In genomic region chr1:59636349-59636748, GRCm38 (mm10) we compare ENCODE assay signal across 21 mouse cellular contexts. TPM values are rescaled to one million over a fixed set of nuclear protein-coding genes. Genes with fewer than 3 reads are reported as not detected.
A peak's percentile ranks its signal among the peaks of the same experiment; 100 is the strongest.
DNase-seq lines count a peak whose midpoint lies in the region; ATAC-seq lines count a peak whose summit lies in the region.
"Had no signal": no experiment of that assay in that cellular context is flagged by ENCODE, and none has a peak within 500 bp of the region (broad histone marks: within the 10 kb centered on the region; RNA-seq: fewer than 3 reads in every experiment).

No protein-coding gene starts in this region.

- DNase-seq in liver, embryonic 13.5 days: no peak
- no peak for DNase-seq in adrenal gland, postnatal 36 days
- no peak for DNase-seq in left cerebral cortex, postnatal 14 days (ENCODE audit: low spot score in 2 of 2)
- DNase-seq: adrenal gland, postnatal 10 days; cerebellum, adult 11 months; cerebellum, adult 2 months; cerebellum, adult 9-11 months; cerebellum, postnatal 25 days; forebrain, postnatal 0 days; gastrocnemius, adult 2 months; gastrocnemius, postnatal 14 days had no signal

- H3K9ac ChIP-seq in liver, embryonic 12.5 days: no peak overlapping the region
- H3K9ac ChIP-seq in liver, embryonic 13.5 days: no peak overlapping the region
- no peak overlapping the region for H3K9ac ChIP-seq in liver, embryonic 16.5 days (ENCODE audit: low read depth, low read length)
- H3K9ac ChIP-seq: embryonic facial prominence, embryonic 12.5 days; embryonic facial prominence, embryonic 15.5 days; forebrain, postnatal 0 days; hindbrain, embryonic 12.5 days; hindbrain, embryonic 15.5 days had no signal

- no peaks in the 10 kb centered on the region for H3K9me3 ChIP-seq in liver, embryonic 12.5 days (replicated peaks)
- no peaks in the 10 kb centered on the region for H3K9me3 ChIP-seq in liver, embryonic 13.5 days (replicated peaks)
- no peaks in the 10 kb centered on the region for H3K9me3 ChIP-seq in liver, embryonic 16.5 days (replicated peaks; ENCODE audit: control insufficient read depth, low read length)
- H3K9me3 ChIP-seq: embryonic facial prominence, embryonic 12.5 days; embryonic facial prominence, embryonic 15.5 days; hindbrain, embryonic 12.5 days; hindbrain, embryonic 15.5 days had no signal

- 56% methylated on average over 1 of the region's 1 CpGs for WGBS in liver, embryonic 12.5 days (ENCODE audit: insufficient replicate concordance)
- WGBS in liver, embryonic 13.5 days (ENCODE audit: insufficient replicate concordance): 50% methylated on average over 1 of the region's 1 CpGs
- 34% methylated on average over 1 of the region's 1 CpGs for WGBS in liver, embryonic 16.5 days (ENCODE audit: insufficient replicate concordance)

- intact Hi-C loops in left cerebral cortex, postnatal 14 days (cut with DNase I): no loop called here

- no peaks in the 10 kb centered on the region for H3K27me3 ChIP-seq in liver, embryonic 12.5 days (replicated peaks)
- H3K27me3 ChIP-seq in liver, embryonic 13.5 days: no peaks in the 10 kb centered on the region
- H3K27me3 ChIP-seq in liver, embryonic 16.5 days (ENCODE audit: control insufficient read depth, insufficient read depth, low read depth, low read length): no peaks in the 10 kb centered on the region
- H3K27me3 ChIP-seq: embryonic facial prominence, embryonic 12.5 days; embryonic facial prominence, embryonic 15.5 days; hindbrain, embryonic 12.5 days; hindbrain, embryonic 15.5 days had no signal

- H3K4me3 ChIP-seq in liver, embryonic 12.5 days: no peak overlapping the region
- H3K4me3 ChIP-seq in liver, embryonic 13.5 days (replicated peaks): no peak overlapping the region
- no peak overlapping the region for H3K4me3 ChIP-seq in liver, embryonic 16.5 days (ENCODE audit: low read depth, low read length)
- H3K4me3 ChIP-seq: embryonic facial prominence, embryonic 12.5 days; embryonic facial prominence, embryonic 15.5 days; gastrocnemius, adult 2 months; hindbrain, embryonic 12.5 days; hindbrain, embryonic 15.5 days had no signal

- H3K4me2 ChIP-seq in liver, embryonic 12.5 days: no peak overlapping the region
- H3K4me2 ChIP-seq in liver, embryonic 13.5 days: no peak overlapping the region
- no peak overlapping the region for H3K4me2 ChIP-seq in liver, embryonic 16.5 days (ENCODE audit: low read depth, low read length)
- H3K4me2 ChIP-seq: embryonic facial prominence, embryonic 12.5 days; embryonic facial prominence, embryonic 15.5 days; heart, embryonic 11.5 days; hindbrain, embryonic 12.5 days; hindbrain, embryonic 15.5 days had no signal

- H3K4me1 ChIP-seq in liver, embryonic 12.5 days: peaks cover 48% of the 10 kb centered on the region
- H3K4me1 ChIP-seq in liver, embryonic 13.5 days (replicated peaks): peaks cover 43% of the 10 kb centered on the region
- H3K4me1 ChIP-seq in liver, embryonic 16.5 days (ENCODE audit: control insufficient read depth, low read depth, low read length): peaks cover 5% of the 10 kb centered on the region; the same call in 1 of the 2 replicates
- H3K4me1 ChIP-seq: hindbrain, embryonic 12.5 days; hindbrain, embryonic 15.5 days had no signal

- no peak overlapping the region for H3K27ac ChIP-seq in liver, embryonic 12.5 days
- H3K27ac ChIP-seq in liver, embryonic 13.5 days: no peak overlapping the region
- no peak overlapping the region for H3K27ac ChIP-seq in liver, embryonic 16.5 days (ENCODE audit: low read length)
- H3K27ac ChIP-seq: embryonic facial prominence, embryonic 12.5 days; embryonic facial prominence, embryonic 15.5 days; gastrocnemius, adult 2 months; hindbrain, embryonic 12.5 days; hindbrain, embryonic 15.5 days had no signal

- H3K36me3 ChIP-seq in liver, embryonic 12.5 days: peaks cover 21% of the 10 kb centered on the region
- peaks cover 5% of the 10 kb centered on the region; the same call in 1 of the 2 replicates for H3K36me3 ChIP-seq in liver, embryonic 13.5 days
- H3K36me3 ChIP-seq in liver, embryonic 16.5 days (ENCODE audit: control insufficient read depth, insufficient read depth): no peaks in the 10 kb centered on the region

- peak; percentile 81 for ATAC-seq in liver, embryonic 12.5 days
- peak; percentile 78 for ATAC-seq in liver, embryonic 13.5 days (ENCODE audit: low read depth)
- ATAC-seq in liver, embryonic 16.5 days (ENCODE audit: low read depth): 0 out of 2 replicates have a peak, but pooled peaks have one; percentile 50
- peak; percentile 67 for ATAC-seq in megakaryocyte-erythroid progenitor cell, adult 5-6 weeks (replicated peaks; ENCODE audit: low FRiP score, low TSS enrichment, poor library complexity, severe bottlenecking)
- ATAC-seq: CD4-positive, CD25-positive, alpha-beta regulatory T cell, adult 4 months; forebrain, embryonic 14.5 days; forebrain, postnatal 0 days had no signal

RNA-seq across cellular contexts. Expression of gene Sumo1, which starts 34.3 kb away (rescaled TPM):
- polyA plus RNA-seq in liver, embryonic 12.5 days (2016; fragmentation: Nextera tagmentation; extraction: Ambion mirVana): 199 and 208 TPM in 2 replicates
- 186 and 213 TPM in 2 replicates for polyA plus RNA-seq in liver, embryonic 13.5 days (2015; fragmentation: Nextera tagmentation; extraction: Ambion mirVana)
- polyA plus RNA-seq in liver, embryonic 16.5 days (2015; fragmentation: Nextera tagmentation; extraction: Ambion mirVana): 90.3 and 117 TPM in 2 replicates
- 201 and 227 TPM in 2 replicates for total RNA-seq in megakaryocyte-erythroid progenitor cell, adult 5-6 weeks (2014; fragmentation: Nextera tagmentation)
- 163 and 238 TPM in 2 replicates for total RNA-seq in megakaryocyte-erythroid progenitor cell, adult 5-6 weeks (2017)
- 100 to 1,000 TPM; 115 to 155 TPM for total RNA-seq in adrenal gland, postnatal 36 days (2021)
- 100 to 1,000 TPM; 103 to 110 TPM for total RNA-seq in left cerebral cortex, postnatal 14 days (2021)

RNA-seq across cellular contexts. Expression of gene Nop58, which starts 48.4 kb away (rescaled TPM):
- 274 and 282 TPM in 2 replicates for polyA plus RNA-seq in liver, embryonic 12.5 days (2016; fragmentation: Nextera tagmentation; extraction: Ambion mirVana)
- polyA plus RNA-seq in liver, embryonic 13.5 days (2015; fragmentation: Nextera tagmentation; extraction: Ambion mirVana): 226 and 278 TPM in 2 replicates
- polyA plus RNA-seq in liver, embryonic 16.5 days (2015; fragmentation: Nextera tagmentation; extraction: Ambion mirVana): 87.7 and 97.4 TPM in 2 replicates
- 255 and 369 TPM in 2 replicates for total RNA-seq in megakaryocyte-erythroid progenitor cell, adult 5-6 weeks (2014; fragmentation: Nextera tagmentation)
- total RNA-seq in megakaryocyte-erythroid progenitor cell, adult 5-6 weeks (2017): 2,583 and 2,929 TPM in 2 replicates
- 100 to 1,000 TPM in 1 of 2 experiments, 10 to 100 TPM in 1; 93.9 to 126 TPM for total RNA-seq in adrenal gland, postnatal 36 days (2021)
- total RNA-seq in left cerebral cortex, postnatal 14 days (2021): 10 to 100 TPM; 49.7 to 51.6 TPM
